Mouse (Mus musculus) testis, adult 10 weeks (tissue): ENCODE measurements around the gene Nup153. TPM values are rescaled to one million over a fixed set of nuclear protein-coding genes. Genes with fewer than 3 reads are reported as not detected.

Experiments
- polyA plus RNA-seq: library from polyadenylated mRNA; stranded (reverse); fragments of 350-450 nt; fragmentation: Illumina TruSeq; extraction: RNeasy Lipid Tissue Mini Kit (QIAGEN cat#74804); gene quantifications from one replicate; pipeline ENCODE4 v1.2.3, GENCODE M21; 2014; ENCODE audit warnings: low read depth, low replicate concordance

The Nup153 gene
- 650 TPM for polyA plus RNA-seq

DNA sequence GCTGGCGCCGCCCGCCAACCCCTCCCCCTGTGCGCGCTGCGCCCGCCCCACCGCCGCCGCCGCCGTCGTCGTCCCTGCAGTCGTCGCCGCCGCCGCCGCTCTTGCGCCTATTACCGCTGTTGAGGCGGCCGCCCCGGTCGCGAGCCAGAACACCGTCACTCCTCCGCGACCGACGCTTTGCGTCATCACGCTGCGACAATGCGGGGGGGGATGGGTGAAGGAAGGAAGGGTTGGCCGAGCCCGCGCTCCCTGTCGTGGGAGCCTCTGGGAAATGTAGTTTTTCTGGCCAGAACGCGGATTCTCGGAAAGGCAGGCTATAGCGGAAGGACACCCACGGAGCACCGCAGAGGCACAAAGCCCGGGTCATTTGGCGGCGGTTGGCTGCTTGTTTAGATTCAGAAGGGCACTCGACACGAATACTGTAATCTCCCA lies at the start of gene Nup153:
TSS of gene Nup153 (minus strand) at position 104 of the 432 bp plus-strand sequence.

DNA sequence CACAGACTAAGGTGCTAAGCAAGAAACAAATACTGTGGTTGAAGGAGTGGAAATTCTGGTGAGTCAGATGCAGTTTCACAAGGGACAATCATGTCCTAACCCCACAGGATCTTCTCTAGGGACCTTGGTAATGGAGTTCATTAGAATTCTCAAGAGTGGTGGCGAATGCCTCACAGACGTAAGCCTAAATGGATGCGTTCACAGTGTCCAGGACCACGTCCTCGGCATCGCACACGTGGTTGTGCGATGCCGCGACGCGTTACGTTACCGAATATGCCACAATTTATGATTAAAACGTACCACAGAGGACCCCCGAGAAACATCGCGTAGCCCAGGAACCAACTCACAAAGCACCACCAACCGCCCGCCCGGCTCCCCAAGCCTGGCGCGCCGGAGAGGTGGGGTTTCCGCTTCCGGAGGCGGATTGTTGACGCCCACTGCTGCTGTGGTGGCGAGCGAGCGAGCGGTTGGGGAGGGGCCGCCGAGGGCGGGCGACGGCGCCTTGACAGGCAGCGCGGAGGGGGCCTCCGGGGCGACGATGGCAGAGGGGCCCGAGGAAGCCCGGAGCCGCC lies 58.6 kb downstream of the Nup153 start, which contains the start of gene Fam8a1:
TSS of gene Fam8a1 (plus strand) at position 475 of the 572 bp plus-strand sequence.

Other genes starting within 250 kb of the Nup153 start
- 60.1 TPM for gene Cap2, start 226.1 kb downstream of the Nup153 start, polyA plus RNA-seq
- gene Fam8a1, start 58.4 kb downstream of the Nup153 start, polyA plus RNA-seq = 243 TPM
- gene Kif13a, start 201.9 kb upstream of the Nup153 start, polyA plus RNA-seq = 2.5 TPM